Mouse (Mus musculus): ENCODE measurements at regions not wholly inside any gene's neighbourhood (a gene's known extent, or its start where the extent isn't known, plus 50 kb on each side); places are given as distances from the start of the nearest gene placed in this dataset.

DNA sequence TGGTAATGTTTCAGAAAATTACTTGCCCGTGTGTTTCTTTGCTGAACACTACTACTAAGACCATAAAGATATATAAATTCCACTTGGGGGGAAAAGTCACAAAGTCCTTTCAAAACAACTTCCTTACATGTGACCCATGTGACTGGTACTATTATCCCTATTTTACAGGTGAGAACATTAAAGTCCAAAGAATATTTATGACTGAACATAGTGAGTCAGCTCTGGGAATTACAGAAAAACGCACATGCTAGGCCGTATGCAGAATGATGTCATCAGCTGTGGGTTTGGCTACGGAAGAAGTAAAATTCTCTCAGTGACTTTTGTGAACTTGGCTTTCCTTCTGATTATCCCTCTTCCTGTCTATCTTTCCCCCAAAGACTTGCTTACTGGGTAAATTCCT is 166.6 kb upstream of the Tent5a start:
- no peaks in the 10 kb centered on the region for H3K9me3 ChIP-seq (ENCODE audit: low read depth, low read length)
- no peak overlapping the region for H3K4me2 ChIP-seq
- H3K4me1 ChIP-seq (ENCODE audit: insufficient read depth): no peaks in the 10 kb centered on the region
- no peak for TF ChIP-seq CTCF (IDR thresholded peaks at IDR 0.05; ENCODE audit: low read depth)
- WGBS: 71% methylated on average over 4 of the region's 4 CpGs
- no peak overlapping the region for H3K9ac ChIP-seq
- no peak overlapping the region for H3K4me3 ChIP-seq (ENCODE audit: low read depth, low read length)
- peak; percentile 33 for DNase-seq
- ATAC-seq (ENCODE audit: insufficient read depth): no peak
- H3K27me3 ChIP-seq (ENCODE audit: insufficient read depth, low read length): no peaks in the 10 kb centered on the region
- H3K36me3 ChIP-seq (ENCODE audit: insufficient read depth): no peaks in the 10 kb centered on the region
- no peak overlapping the region for H3K27ac ChIP-seq (ENCODE audit: low read depth)

DNA sequence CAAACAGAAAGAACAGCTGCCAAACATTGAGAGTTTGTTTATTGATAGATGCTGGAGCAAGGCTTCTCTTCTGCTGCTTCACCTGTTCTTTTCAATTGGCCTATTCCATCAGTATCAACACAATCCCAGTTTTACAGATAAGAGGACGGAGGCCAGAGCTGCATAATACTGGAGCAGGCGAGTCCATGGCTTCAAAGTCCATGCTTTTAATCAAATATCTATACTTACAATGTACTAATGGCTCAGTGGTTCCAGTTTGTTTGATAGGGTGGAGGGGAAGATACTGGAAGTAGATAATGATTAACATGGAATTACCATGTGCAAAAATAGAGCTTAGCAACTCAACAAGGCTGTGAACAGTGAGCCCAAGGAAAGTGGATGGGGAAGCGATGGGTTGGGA is 163.2 kb upstream of the Tent5a start:
- H3K9ac ChIP-seq: no peak overlapping the region
- H3K4me3 ChIP-seq (ENCODE audit: low read depth, low read length): no peak overlapping the region
- H3K4me2 ChIP-seq: no peak overlapping the region
- no peaks in the 10 kb centered on the region for H3K36me3 ChIP-seq (ENCODE audit: insufficient read depth)
- no peak for TF ChIP-seq CTCF (IDR thresholded peaks at IDR 0.05; ENCODE audit: low read depth)
- no peak for ATAC-seq (ENCODE audit: insufficient read depth)
- 79% methylated on average over 3 of the region's 3 CpGs for WGBS
- DNase-seq: no peak
- H3K4me1 ChIP-seq (ENCODE audit: insufficient read depth): no peaks in the 10 kb centered on the region
- no peak overlapping the region for H3K27ac ChIP-seq (ENCODE audit: low read depth)
- H3K27me3 ChIP-seq (ENCODE audit: insufficient read depth, low read length): no peaks in the 10 kb centered on the region
- H3K9me3 ChIP-seq (ENCODE audit: low read depth, low read length): no peaks in the 10 kb centered on the region

DNA sequence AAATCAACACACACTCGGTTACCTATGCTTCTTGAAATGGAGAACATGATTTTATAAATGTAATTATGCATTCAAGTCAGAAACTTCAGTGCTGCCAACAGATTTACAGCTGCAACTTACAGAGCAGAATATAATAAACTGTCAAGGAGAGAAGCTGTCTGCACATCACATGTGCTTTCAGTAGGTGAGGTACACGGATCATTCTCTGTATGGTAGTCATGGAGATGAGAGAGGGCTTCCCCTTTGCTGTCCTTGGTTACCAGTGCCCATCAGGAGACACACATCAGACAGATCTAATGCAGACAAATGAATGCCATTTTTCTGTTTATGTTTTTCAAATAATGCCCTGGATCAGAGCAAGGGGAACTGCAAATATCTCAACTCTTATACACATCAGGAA is 160.8 kb upstream of the Tent5a start:
- Histone ChIP-seq H3K4me2 (no peak overlapping the region), H3K9me3 (ENCODE audit: low read depth, low read length) (no peaks in the 10 kb centered on the region), H3K27ac (ENCODE audit: low read depth) (no peak overlapping the region), H3K36me3 (ENCODE audit: insufficient read depth) (no peaks in the 10 kb centered on the region), H3K9ac (no peak overlapping the region), H3K27me3 (ENCODE audit: insufficient read depth, low read length) (no peaks in the 10 kb centered on the region), H3K4me1 (ENCODE audit: insufficient read depth) (no peaks in the 10 kb centered on the region), H3K4me3 (ENCODE audit: low read depth, low read length) (no peak overlapping the region)
- no peak for TF ChIP-seq CTCF (IDR thresholded peaks at IDR 0.05; ENCODE audit: low read depth)
- 49% methylated on average over 2 of the region's 2 CpGs for WGBS
- DNase-seq (no peak), ATAC-seq (ENCODE audit: insufficient read depth) (no peak)

DNA sequence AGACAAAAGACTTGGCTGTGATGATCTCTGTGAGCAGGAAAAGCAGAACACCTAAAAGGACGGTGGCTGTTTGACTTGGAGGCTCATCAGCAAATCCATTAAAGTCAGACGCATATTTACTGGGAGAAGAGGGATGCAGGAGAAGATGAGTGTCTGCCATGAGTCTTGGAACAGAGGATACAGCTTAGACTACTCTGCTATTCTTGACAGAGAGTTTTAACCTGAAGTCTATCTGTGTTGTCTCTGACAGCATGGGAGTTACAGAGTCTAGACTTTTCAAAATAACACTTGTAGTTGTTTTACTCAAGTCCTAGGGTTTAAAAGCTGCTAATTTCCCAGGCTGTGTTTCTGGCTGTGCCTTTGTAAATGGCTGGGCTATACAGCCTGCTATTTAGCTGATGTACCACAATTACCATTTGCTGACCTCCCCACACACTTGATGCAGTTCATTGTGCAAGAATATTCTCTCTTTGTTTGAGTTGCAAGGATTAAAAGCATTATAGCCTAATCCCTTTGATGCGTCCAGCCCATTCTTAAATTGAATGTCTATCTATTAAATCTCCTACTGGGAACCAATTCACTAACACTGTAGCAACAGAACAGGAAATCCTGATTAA is 160.0 kb upstream of the Tent5a start:
- H3K4me2 ChIP-seq: no peak overlapping the region
- no peak overlapping the region for H3K9ac ChIP-seq
- ATAC-seq (ENCODE audit: insufficient read depth): no peak
- DNase-seq: no peak
- H3K4me1 ChIP-seq (ENCODE audit: insufficient read depth): no peaks in the 10 kb centered on the region
- TF ChIP-seq CTCF (IDR thresholded peaks at IDR 0.05; ENCODE audit: low read depth): no peak
- H3K27ac ChIP-seq (ENCODE audit: low read depth): no peak overlapping the region
- H3K4me3 ChIP-seq (ENCODE audit: low read depth, low read length): no peak overlapping the region
- H3K36me3 ChIP-seq (ENCODE audit: insufficient read depth): no peaks in the 10 kb centered on the region
- 44% methylated on average over 3 of the region's 3 CpGs for WGBS
- H3K27me3 ChIP-seq (ENCODE audit: insufficient read depth, low read length): no peaks in the 10 kb centered on the region
- H3K9me3 ChIP-seq (ENCODE audit: low read depth, low read length): no peaks in the 10 kb centered on the region

DNA sequence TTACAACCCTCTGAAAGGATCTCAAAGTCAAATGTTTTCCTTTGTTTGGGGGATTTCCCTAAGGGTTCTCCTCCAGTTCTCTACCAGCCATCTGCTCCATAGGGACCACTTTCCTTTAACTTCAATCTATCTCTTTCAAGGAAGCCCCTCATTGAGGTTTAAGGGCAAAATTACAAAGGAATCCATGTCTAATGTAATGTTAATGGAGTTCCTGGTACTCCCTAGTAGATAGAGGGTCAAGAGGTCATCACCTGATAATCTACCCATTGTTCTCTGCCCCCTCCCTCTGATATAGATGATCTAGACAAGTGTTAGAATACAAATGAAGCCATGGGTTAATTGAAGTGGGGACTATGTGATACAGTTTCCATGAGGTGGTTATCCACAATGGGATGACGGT is 158.6 kb upstream of the Tent5a start:
- Histone ChIP-seq H3K27ac (ENCODE audit: low read depth) (no peak overlapping the region), H3K36me3 (ENCODE audit: insufficient read depth) (no peaks in the 10 kb centered on the region), H3K4me3 (ENCODE audit: low read depth, low read length) (no peak overlapping the region), H3K27me3 (ENCODE audit: insufficient read depth, low read length) (no peaks in the 10 kb centered on the region), H3K4me1 (ENCODE audit: insufficient read depth) (no peaks in the 10 kb centered on the region), H3K4me2 (no peak overlapping the region), H3K9ac (no peak overlapping the region), H3K9me3 (ENCODE audit: low read depth, low read length) (no peaks in the 10 kb centered on the region)
- no peak for TF ChIP-seq CTCF (IDR thresholded peaks at IDR 0.05; ENCODE audit: low read depth)
- 72% methylated on average over 1 of the region's 1 CpGs for WGBS
- ATAC-seq (ENCODE audit: insufficient read depth): no peak
- DNase-seq: no peak

DNA sequence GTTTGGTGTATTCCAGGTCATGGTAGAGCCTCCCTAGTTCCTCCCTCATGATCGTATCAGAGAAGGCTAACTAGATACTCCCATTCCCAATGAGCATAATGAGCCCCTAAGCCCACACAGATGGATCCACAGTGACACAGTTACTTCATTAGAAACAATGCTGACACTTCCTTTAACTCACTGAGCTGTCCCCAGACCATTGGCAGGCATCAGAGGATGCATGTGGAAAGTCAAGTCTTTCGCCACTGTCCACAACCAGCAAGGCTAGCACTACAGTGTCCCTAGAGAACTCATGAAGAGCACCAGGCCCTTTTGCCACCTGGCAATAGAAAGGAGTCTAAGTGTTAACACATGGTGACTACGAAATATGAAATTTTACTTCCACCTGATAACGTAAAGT is 156.1 kb upstream of the Tent5a start:
- ATAC-seq (ENCODE audit: insufficient read depth) (no peak), DNase-seq (no peak)
- Histone ChIP-seq H3K4me1 (ENCODE audit: insufficient read depth) (no peaks in the 10 kb centered on the region), H3K36me3 (ENCODE audit: insufficient read depth) (no peaks in the 10 kb centered on the region), H3K4me2 (no peak overlapping the region), H3K27ac (ENCODE audit: low read depth) (no peak overlapping the region), H3K9ac (no peak overlapping the region), H3K27me3 (ENCODE audit: insufficient read depth, low read length) (no peaks in the 10 kb centered on the region), H3K4me3 (ENCODE audit: low read depth, low read length) (no peak overlapping the region), H3K9me3 (ENCODE audit: low read depth, low read length) (no peaks in the 10 kb centered on the region)
- WGBS: 93% methylated on average over 4 of the region's 4 CpGs
- no peak for TF ChIP-seq CTCF (IDR thresholded peaks at IDR 0.05; ENCODE audit: low read depth)

DNA sequence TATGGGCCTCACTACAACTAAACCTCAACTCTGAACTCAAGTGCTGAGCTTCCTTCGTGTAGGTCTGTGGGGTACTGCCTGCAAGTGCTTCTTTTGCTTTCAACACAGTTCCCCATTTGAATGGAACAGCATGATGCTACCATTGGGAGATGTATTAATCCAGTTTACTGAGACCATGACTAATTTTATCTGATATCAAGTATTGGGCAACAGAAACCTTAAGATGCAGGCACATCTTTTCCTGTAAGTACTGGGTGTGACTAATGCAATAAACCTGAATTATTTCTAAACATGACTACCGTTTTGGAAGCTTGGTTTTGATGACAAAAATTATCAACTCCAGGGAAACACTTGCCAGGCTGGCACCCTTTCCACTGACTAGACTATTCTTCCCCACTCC is 153.4 kb upstream of the Tent5a start:
- DNase-seq (no peak), ATAC-seq (ENCODE audit: insufficient read depth) (no peak)
- no peaks in the 10 kb centered on the region for H3K36me3 ChIP-seq (ENCODE audit: insufficient read depth)
- 57% methylated on average over 2 of the region's 2 CpGs for WGBS
- H3K4me2 ChIP-seq: no peak overlapping the region
- no peak for TF ChIP-seq CTCF (IDR thresholded peaks at IDR 0.05; ENCODE audit: low read depth)
- no peaks in the 10 kb centered on the region for H3K9me3 ChIP-seq (ENCODE audit: low read depth, low read length)
- no peak overlapping the region for H3K27ac ChIP-seq (ENCODE audit: low read depth)
- H3K9ac ChIP-seq: no peak overlapping the region
- no peak overlapping the region for H3K4me3 ChIP-seq (ENCODE audit: low read depth, low read length)
- H3K27me3 ChIP-seq (ENCODE audit: insufficient read depth, low read length): no peaks in the 10 kb centered on the region
- no peaks in the 10 kb centered on the region for H3K4me1 ChIP-seq (ENCODE audit: insufficient read depth)

DNA sequence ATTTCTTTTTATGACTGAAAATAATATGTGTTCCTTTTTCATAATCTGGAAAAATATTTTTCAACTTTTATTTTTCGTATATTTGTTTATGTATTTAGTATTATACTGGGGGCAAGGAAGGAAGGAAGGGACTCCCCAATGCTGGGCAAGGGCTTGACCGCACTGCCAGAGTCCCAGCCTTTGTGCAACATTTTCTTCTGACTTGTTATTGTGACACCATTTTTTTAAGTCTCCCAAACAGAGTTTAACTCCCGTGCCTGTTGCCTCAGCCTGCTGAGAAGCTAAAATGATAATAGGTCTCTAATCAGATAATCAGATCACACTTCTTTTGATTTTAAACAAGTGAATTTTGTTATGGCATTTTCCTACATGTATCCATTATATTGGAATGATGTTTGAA is 148.1 kb upstream of the Tent5a start:
- Histone ChIP-seq H3K9me3 (ENCODE audit: low read depth, low read length) (no peaks in the 10 kb centered on the region), H3K4me2 (no peak overlapping the region), H3K27me3 (ENCODE audit: insufficient read depth, low read length) (no peaks in the 10 kb centered on the region), H3K4me3 (ENCODE audit: low read depth, low read length) (no peak overlapping the region), H3K9ac (no peak overlapping the region), H3K27ac (ENCODE audit: low read depth) (no peak overlapping the region), H3K36me3 (ENCODE audit: insufficient read depth) (no peaks in the 10 kb centered on the region), H3K4me1 (ENCODE audit: insufficient read depth) (no peaks in the 10 kb centered on the region)
- WGBS: 59% methylated on average over 3 of the region's 3 CpGs
- no peak for TF ChIP-seq CTCF (IDR thresholded peaks at IDR 0.05; ENCODE audit: low read depth)
- ATAC-seq (ENCODE audit: insufficient read depth) (no peak), DNase-seq (no peak)

All from lung, embryonic 14.5 days (tissue).